Mouse (Mus musculus): ENCODE measurements around the gene Pdlim5. TPM values are rescaled to one million over a fixed set of nuclear protein-coding genes. Genes with fewer than 3 reads are reported as not detected.

The Pdlim5 gene
- total and polyA plus RNA-seq, 3 experiments = 508 to 668 (median 609) TPM

DNA sequence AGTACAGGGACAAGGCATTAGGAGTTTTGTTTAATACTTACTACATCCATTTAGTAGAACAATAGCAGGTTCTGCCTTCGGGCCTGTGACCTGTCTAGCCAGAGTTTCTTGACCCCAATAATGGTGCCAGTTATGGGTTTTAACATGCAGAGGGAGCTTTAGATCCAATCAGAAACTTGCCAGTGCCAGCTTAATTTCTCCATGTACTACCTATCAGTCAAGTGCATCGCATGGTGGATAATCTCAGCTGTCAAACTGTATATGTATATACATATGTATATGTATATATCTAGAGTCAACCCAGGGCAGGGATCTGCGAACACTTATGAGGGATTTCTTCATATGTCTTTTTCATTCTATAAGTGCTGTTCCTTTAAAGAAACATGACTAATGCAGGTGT lies 61.0 kb downstream of the Pdlim5 start:
- WGBS = 90% methylated on average over 3 of the region's 3 CpGs

GRCm38 (mm10) chr3:142333458-142333857 lies 62.0 kb downstream of the Pdlim5 start:
- no peak overlapping the region for H3K9ac ChIP-seq (ENCODE audit: low read depth, low read length)
- peaks cover 4% of the 10 kb centered on the region for H3K79me2 ChIP-seq (replicated peaks; ENCODE audit: control insufficient read depth, insufficient read depth, low read length)
- H3K27ac ChIP-seq = no peak overlapping the region; the same call in 1 of the 2 replicates
- TF ChIP-seq POLR2A (IDR thresholded peaks at IDR 0.05; ENCODE audit: insufficient read depth, low read depth, low read length) (no peak), CTCF (IDR thresholded peaks at IDR 0.05) (no peak), EP300 (IDR thresholded peaks at IDR 0.05; ENCODE audit: insufficient read depth, low read depth, low read length) (no peak)
- peaks cover 9% of the 10 kb centered on the region for H3K4me1 ChIP-seq (ENCODE audit: control insufficient read depth, insufficient read depth, low read length)
- H3K36me3 ChIP-seq (ENCODE audit: control insufficient read depth, insufficient read depth, low read length) = peaks cover 36% of the 10 kb centered on the region
- intact Hi-C loops (cut with DNase I) = no loop called here
- WGBS = 88% methylated on average over 1 of the region's 1 CpGs
- H3K4me3 ChIP-seq = no peak overlapping the region
- H3K27me3 ChIP-seq (ENCODE audit: control insufficient read depth, insufficient read depth, low read length) = no peaks in the 10 kb centered on the region
- no peak for DNase-seq

More for the DNA sequence above, 61.0 kb downstream of the Pdlim5 start:
- Histone ChIP-seq H3K4me1 (ENCODE audit: control insufficient read depth, insufficient read depth, low read length) (peaks cover 14% of the 10 kb centered on the region), H3K9ac (ENCODE audit: low read depth, low read length) (no peak overlapping the region), H3K4me3 (no peak overlapping the region), H3K27ac (no peak overlapping the region), H3K79me2 (replicated peaks; ENCODE audit: control insufficient read depth, insufficient read depth, low read length) (peaks cover 3% of the 10 kb centered on the region), H3K36me3 (ENCODE audit: control insufficient read depth, insufficient read depth, low read length) (peaks cover 45% of the 10 kb centered on the region), H3K27me3 (ENCODE audit: control insufficient read depth, insufficient read depth, low read length) (no peaks in the 10 kb centered on the region)
- intact Hi-C loops (cut with DNase I) = no loop called here
- DNase-seq = no peak
- TF ChIP-seq EP300 (IDR thresholded peaks at IDR 0.05; ENCODE audit: insufficient read depth, low read depth, low read length) (no peak), POLR2A (IDR thresholded peaks at IDR 0.05; ENCODE audit: insufficient read depth, low read depth, low read length) (no peak), CTCF (IDR thresholded peaks at IDR 0.05) (no peak)

DNA sequence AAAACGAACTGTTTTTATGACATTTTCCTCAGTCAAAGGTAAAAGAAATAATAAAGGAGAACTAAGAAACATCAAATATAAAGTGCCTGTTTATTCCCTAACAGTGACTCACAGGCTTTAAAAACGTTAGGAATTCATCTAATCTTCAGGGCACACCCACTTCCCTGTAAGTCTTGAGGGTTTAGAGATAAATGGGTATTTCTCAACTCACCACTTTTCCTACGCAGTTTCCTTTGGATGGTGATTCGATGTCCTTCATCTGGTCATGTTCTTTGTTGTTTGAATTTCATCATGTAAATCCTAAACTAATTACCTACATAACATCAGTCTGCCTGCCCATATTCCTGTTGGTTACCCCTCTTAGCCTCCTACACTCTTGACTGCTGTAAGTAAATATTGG lies 62.8 kb downstream of the Pdlim5 start:
- Histone ChIP-seq H3K27me3 (ENCODE audit: control insufficient read depth, insufficient read depth, low read length) (no peaks in the 10 kb centered on the region), H3K4me3 (no peak overlapping the region), H3K9ac (ENCODE audit: low read depth, low read length) (no peak overlapping the region), H3K79me2 (replicated peaks; ENCODE audit: control insufficient read depth, insufficient read depth, low read length) (peaks cover 5% of the 10 kb centered on the region), H3K27ac (peak overlapping the region; percentile 30), H3K36me3 (ENCODE audit: control insufficient read depth, insufficient read depth, low read length) (peaks cover 40% of the 10 kb centered on the region), H3K4me1 (ENCODE audit: control insufficient read depth, insufficient read depth, low read length) (peaks cover 9% of the 10 kb centered on the region)
- 24% methylated on average over 4 of the region's 4 CpGs for WGBS
- no peak for DNase-seq
- intact Hi-C loops (cut with DNase I) = no loop called here
- TF ChIP-seq EP300 (IDR thresholded peaks at IDR 0.05; ENCODE audit: insufficient read depth, low read depth, low read length) = no peak
- no peak for TF ChIP-seq POLR2A (IDR thresholded peaks at IDR 0.05; ENCODE audit: insufficient read depth, low read depth, low read length)
- TF ChIP-seq CTCF (IDR thresholded peaks at IDR 0.05) = no peak

GRCm38 (mm10) chr3:142331872-142332554 lies 63.5 kb downstream of the Pdlim5 start:
- Histone ChIP-seq H3K27ac (peak overlapping the region; percentile 30), H3K4me3 (no peak overlapping the region), H3K27me3 (ENCODE audit: control insufficient read depth, insufficient read depth, low read length) (no peaks in the 10 kb centered on the region), H3K9ac (ENCODE audit: low read depth, low read length) (no peak overlapping the region), H3K36me3 (ENCODE audit: control insufficient read depth, insufficient read depth, low read length) (peaks cover 40% of the 10 kb centered on the region), H3K4me1 (ENCODE audit: control insufficient read depth, insufficient read depth, low read length) (peaks cover 7% of the 10 kb centered on the region), H3K79me2 (replicated peaks; ENCODE audit: control insufficient read depth, insufficient read depth, low read length) (peaks cover 5% of the 10 kb centered on the region; the same call in 1 of the 2 replicates)
- TF ChIP-seq POLR2A (IDR thresholded peaks at IDR 0.05; ENCODE audit: insufficient read depth, low read depth, low read length) = no peak
- TF ChIP-seq EP300 (IDR thresholded peaks at IDR 0.05; ENCODE audit: insufficient read depth, low read depth, low read length) = no peak
- TF ChIP-seq CTCF (IDR thresholded peaks at IDR 0.05) = no peak
- intact Hi-C loops (cut with DNase I) = no loop called here
- no peak for DNase-seq
- WGBS = 63% methylated on average over 4 of the region's 4 CpGs

DNA sequence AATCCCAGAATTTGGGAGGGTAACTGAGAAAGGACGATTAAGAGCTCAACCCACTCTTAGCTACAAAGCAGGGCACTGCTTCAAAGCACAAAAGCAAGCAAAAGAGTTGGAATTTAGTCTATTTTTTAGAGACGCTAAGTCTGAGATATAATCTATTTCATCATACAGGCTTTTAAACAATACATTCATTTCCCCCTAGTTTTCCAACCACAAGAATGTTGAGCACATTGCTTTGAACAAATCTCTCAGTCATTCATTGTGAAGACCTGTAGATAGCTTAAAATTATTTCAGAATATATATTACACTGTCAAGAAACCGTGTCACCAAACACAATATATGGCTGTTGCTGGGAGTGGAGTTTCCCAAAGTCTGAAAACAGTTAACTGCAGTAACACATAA lies 65.1 kb downstream of the Pdlim5 start:
- Histone ChIP-seq H3K4me3 (no peak overlapping the region), H3K4me1 (ENCODE audit: control insufficient read depth, insufficient read depth, low read length) (peaks cover 8% of the 10 kb centered on the region), H3K9ac (ENCODE audit: low read depth, low read length) (no peak overlapping the region), H3K27ac (no peak overlapping the region), H3K36me3 (ENCODE audit: control insufficient read depth, insufficient read depth, low read length) (peaks cover 43% of the 10 kb centered on the region), H3K79me2 (replicated peaks; ENCODE audit: control insufficient read depth, insufficient read depth, low read length) (peaks cover 3% of the 10 kb centered on the region; the same call in 1 of the 2 replicates), H3K27me3 (ENCODE audit: control insufficient read depth, insufficient read depth, low read length) (no peaks in the 10 kb centered on the region)
- 71% methylated on average over 3 of the region's 3 CpGs for WGBS
- DNase-seq = no peak
- TF ChIP-seq POLR2A (IDR thresholded peaks at IDR 0.05; ENCODE audit: insufficient read depth, low read depth, low read length) (no peak), CTCF (IDR thresholded peaks at IDR 0.05) (no peak), EP300 (IDR thresholded peaks at IDR 0.05; ENCODE audit: insufficient read depth, low read depth, low read length) (no peak)
- intact Hi-C loops (cut with DNase I) = no loop called here

GRCm38 (mm10) chr3:142323592-142323991 lies 71.9 kb downstream of the Pdlim5 start:
- Histone ChIP-seq H3K4me3 (no peak overlapping the region), H3K36me3 (ENCODE audit: control insufficient read depth, insufficient read depth, low read length) (peaks cover 44% of the 10 kb centered on the region), H3K9ac (ENCODE audit: low read depth, low read length) (no peak overlapping the region), H3K27me3 (ENCODE audit: control insufficient read depth, insufficient read depth, low read length) (no peaks in the 10 kb centered on the region), H3K4me1 (ENCODE audit: control insufficient read depth, insufficient read depth, low read length) (peaks cover 13% of the 10 kb centered on the region), H3K79me2 (replicated peaks; ENCODE audit: control insufficient read depth, insufficient read depth, low read length) (peaks cover 3% of the 10 kb centered on the region; the same call in 1 of the 2 replicates), H3K27ac (peak overlapping the region; percentile 58)
- no peak for DNase-seq
- no peak for TF ChIP-seq POLR2A (IDR thresholded peaks at IDR 0.05; ENCODE audit: insufficient read depth, low read depth, low read length)
- no peak for TF ChIP-seq CTCF (IDR thresholded peaks at IDR 0.05)
- no peak for TF ChIP-seq EP300 (IDR thresholded peaks at IDR 0.05; ENCODE audit: insufficient read depth, low read depth, low read length)
- 24% methylated on average over 6 of the region's 6 CpGs for WGBS
- intact Hi-C loops (cut with DNase I) = no loop called here
